Mouse (Mus musculus): Measurements from ENCODE around the gene Sgf29.

- TF ChIP-seq MAFK (IDR thresholded peaks at IDR 0.05; ENCODE audit: insufficient read depth, low read depth, low read length) (no peak), ZNF384 (IDR thresholded peaks at IDR 0.05; ENCODE audit: low read depth, low read length) (no peak), HCFC1 (IDR thresholded peaks at IDR 0.05; ENCODE audit: borderline replicate concordance, insufficient read depth, low read length) (no peak), CHD2 (IDR thresholded peaks at IDR 0.05; ENCODE audit: low read depth, low read length) (no peak)
These were observed 39.9 kb downstream of the Sgf29 start for GRCm38 (mm10) chr7:126689021-126689420.

Data from ES-E14 (cell line).